Mouse (Mus musculus): Measurements from ENCODE around the gene Scaf4. TPM values are rescaled to one million over a fixed set of nuclear protein-coding genes. Genes with fewer than 3 reads are reported as not detected.

Gene Scaf4
- polyA plus RNA-seq, 1 experiment, result 40.1 TPM

DNA sequence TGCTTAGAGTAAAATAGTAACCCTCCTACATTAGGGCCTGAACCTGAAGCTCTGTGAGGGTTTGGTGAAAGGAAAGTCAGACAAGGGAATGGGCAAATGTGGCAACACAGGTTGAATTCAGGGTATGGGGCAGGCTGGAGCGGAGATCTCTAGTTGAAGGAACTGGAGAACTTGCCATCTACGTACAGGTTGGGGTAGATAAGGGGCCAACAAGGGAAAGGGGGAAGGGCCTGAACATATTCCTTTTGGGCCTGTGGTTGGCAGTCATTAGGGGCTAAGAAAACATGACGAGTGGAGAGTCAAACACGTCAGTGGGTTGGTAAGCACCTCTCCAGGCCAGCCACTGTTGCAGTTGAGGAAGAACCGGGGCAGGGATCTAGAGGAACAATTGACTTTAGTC is 104.4 kb downstream of the Scaf4 start:
- Histone ChIP-seq H3K4me3 (ENCODE audit: insufficient read depth, low read length) (no peak overlapping the region), H3K4me1 (ENCODE audit: control insufficient read depth, insufficient read depth, low read length) (peaks cover 4% of the 10 kb centered on the region), H3K27ac (ENCODE audit: insufficient read depth, low read length) (no peak overlapping the region)
- TF ChIP-seq CTCF (IDR thresholded peaks at IDR 0.05; ENCODE audit: extremely low read depth, insufficient read depth, low read length) (no peak), POLR2A (IDR thresholded peaks at IDR 0.05; ENCODE audit: extremely low read depth, insufficient read depth, low read length) (no peak)

GRCm38 (mm10) chr16:90178404-90178803 is 105.9 kb downstream of the Scaf4 start:
- Histone ChIP-seq H3K4me3 (ENCODE audit: insufficient read depth, low read length) (no peak overlapping the region), H3K27ac (ENCODE audit: insufficient read depth, low read length) (no peak overlapping the region), H3K4me1 (ENCODE audit: control insufficient read depth, insufficient read depth, low read length) (peaks cover 4% of the 10 kb centered on the region)
- no peak for TF ChIP-seq CTCF (IDR thresholded peaks at IDR 0.05; ENCODE audit: extremely low read depth, insufficient read depth, low read length)
- TF ChIP-seq POLR2A (IDR thresholded peaks at IDR 0.05; ENCODE audit: extremely low read depth, insufficient read depth, low read length), result no peak

DNA sequence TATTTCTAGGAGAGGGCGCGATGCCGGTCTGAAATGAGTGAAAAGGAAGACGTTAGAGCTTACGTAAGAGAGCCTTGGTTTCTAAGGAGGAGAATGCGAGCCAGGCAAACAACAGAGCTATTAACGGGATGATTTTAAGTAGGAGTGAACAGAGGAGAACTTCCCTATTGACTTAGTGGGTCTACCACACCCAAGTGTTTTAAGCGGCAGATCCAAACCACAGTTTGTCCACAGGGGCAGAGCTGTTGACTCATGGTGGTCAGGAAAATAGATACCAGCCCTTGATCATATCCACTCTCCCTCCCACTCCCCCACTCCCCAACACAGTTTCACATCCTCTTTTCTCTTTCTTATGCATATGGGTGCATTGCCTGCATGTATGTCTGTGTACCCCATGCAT is 106.9 kb downstream of the Scaf4 start:
- Histone ChIP-seq H3K27ac (ENCODE audit: insufficient read depth, low read length) (no peak overlapping the region), H3K4me3 (ENCODE audit: insufficient read depth, low read length) (no peak overlapping the region), H3K4me1 (ENCODE audit: control insufficient read depth, insufficient read depth, low read length) (peaks cover 4% of the 10 kb centered on the region)
- TF ChIP-seq CTCF (IDR thresholded peaks at IDR 0.05; ENCODE audit: extremely low read depth, insufficient read depth, low read length) (no peak), POLR2A (IDR thresholded peaks at IDR 0.05; ENCODE audit: extremely low read depth, insufficient read depth, low read length) (no peak)

DNA sequence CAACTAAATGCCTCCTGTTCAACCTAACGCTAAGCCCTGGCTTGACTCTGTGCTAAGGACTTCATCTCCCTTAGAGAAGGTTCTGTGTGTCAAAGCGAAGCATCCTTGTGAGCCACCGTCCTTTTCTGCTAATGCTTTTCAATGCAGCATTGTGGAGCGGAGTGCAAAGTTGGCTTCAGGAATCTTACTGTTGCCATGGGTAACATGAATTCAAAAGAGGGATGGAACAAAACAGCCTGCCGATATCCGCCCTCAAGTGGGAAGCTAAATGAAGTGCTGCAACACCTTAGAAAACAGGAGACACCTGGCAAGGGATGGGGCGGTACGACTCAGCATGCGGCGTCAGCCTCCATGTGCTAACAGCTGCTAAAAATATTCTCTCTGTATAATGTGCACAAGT is 107.8 kb downstream of the Scaf4 start:
- H3K27ac ChIP-seq (ENCODE audit: insufficient read depth, low read length), result peak overlapping the region; percentile 55; the same call in 1 of the 2 replicates
- peaks cover 4% of the 10 kb centered on the region for H3K4me1 ChIP-seq (ENCODE audit: control insufficient read depth, insufficient read depth, low read length)
- no peak overlapping the region for H3K4me3 ChIP-seq (ENCODE audit: insufficient read depth, low read length)
- no peak for TF ChIP-seq CTCF (IDR thresholded peaks at IDR 0.05; ENCODE audit: extremely low read depth, insufficient read depth, low read length)
- TF ChIP-seq POLR2A (IDR thresholded peaks at IDR 0.05; ENCODE audit: extremely low read depth, insufficient read depth, low read length), result no peak

Other genes with a start within 250 kb of the Scaf4 start
- 28.7 and 29.1 TPM in 2 replicates for gene Tiam1, start 140.7 kb downstream of the Scaf4 start, polyA plus RNA-seq (2012; rRNA removed)
- 758 and 779 TPM in 2 replicates for gene Sod1, start 63.7 kb downstream of the Scaf4 start, polyA plus RNA-seq (2012; rRNA removed)
- gene Hunk, start 101.5 kb upstream of the Scaf4 start, polyA plus RNA-seq (2012; rRNA removed), result 12.1 and 14.5 TPM in 2 replicates

Measured in cortical plate, adult 2 months (tissue).